Mouse (Mus musculus) liver, embryonic 14 days (tissue): Measurements from ENCODE around the gene Myrf. TPM values are rescaled to one million over a fixed set of nuclear protein-coding genes. Genes with fewer than 3 reads are reported as not detected.

ENCODE experiments used
- polyA plus RNA-seq: library from polyadenylated mRNA; depleted of rRNA; stranded (reverse); fragments of >200 nt; gene quantifications from 2 replicates; pipeline ENCODE4 v1.2.3, GENCODE M21; 2012; rRNA removed

The Myrf gene
- polyA plus RNA-seq = 4.8 and 5.8 TPM in 2 replicates

DNA sequence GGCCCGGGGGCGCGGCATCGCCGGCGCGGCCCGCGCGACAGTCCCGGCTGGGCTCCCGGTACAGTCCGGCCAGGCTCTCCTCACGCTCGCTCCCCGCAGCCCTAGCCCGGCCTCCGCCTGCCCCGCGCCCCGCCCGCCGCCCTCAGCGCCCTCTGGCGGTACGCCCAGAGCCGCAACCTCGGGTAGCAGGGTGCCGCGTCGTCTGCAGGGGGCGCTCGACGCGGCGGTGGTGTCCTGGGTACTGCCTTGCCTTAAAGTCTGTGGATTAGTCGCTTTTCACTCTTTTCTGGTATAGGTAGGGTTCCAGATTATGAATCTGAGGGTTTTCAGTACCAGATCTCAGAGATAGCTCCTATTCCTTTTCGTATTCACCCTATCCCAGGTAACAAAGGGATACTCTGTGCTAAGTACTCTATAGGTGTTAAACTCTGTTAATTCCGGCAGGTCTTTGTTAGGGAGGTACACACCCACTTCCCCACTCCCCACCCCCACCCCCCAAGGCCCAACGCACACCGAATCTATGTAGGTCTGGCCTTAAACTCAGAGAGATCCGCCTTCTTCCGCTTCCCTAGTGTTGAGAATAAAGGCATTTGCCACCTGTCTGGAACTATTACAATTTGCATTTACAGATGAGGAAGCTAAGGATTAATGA, at the start of gene Myrf:
Gene Myrf (minus strand): TSS at position 95 of the 652 bp plus-strand sequence.

DNA sequence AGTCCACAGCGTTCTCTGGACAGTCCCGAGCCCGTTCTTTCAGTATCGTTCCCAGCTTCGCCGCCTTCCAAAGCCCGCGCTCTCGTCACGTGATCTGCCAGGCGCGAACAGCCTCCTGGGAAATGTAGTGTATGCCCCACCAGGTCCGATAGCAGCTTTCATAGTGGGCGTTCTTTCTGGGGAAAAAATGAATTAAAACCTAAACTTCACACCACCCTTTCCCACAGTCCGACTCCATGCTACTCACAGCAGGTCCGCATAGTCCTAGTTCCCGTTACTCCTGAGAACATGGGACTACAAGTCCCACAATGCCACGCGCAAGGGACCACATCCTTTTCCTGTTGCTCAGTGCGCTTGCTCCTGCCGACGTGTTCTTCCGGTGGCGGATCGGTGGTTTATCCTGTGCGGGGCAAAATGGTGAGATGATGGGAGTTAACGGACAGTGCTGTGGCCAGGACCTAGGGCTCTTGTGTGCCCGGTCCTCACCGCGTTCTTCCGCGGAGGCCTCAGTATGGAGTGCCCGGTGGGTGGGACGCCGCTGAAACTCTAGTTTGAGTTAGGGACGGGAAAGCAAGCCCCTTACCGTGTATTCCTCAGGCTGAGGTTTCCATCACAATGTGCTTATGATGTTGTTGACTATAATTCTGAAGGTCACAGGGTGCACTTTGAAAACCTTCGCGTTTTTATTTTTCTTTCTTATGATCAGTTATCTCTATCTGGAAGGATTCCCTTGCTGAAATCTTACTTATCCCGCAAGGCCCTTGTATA, 36.5 kb downstream of the Myrf start, which contains the start of the genes Tmem258 and Fen1:
Gene Tmem258 (plus strand): TSS at position 167 of the 768 bp plus-strand sequence.
Gene Fen1 (minus strand): TSS at position 322 of the 768 bp plus-strand sequence.

DNA sequence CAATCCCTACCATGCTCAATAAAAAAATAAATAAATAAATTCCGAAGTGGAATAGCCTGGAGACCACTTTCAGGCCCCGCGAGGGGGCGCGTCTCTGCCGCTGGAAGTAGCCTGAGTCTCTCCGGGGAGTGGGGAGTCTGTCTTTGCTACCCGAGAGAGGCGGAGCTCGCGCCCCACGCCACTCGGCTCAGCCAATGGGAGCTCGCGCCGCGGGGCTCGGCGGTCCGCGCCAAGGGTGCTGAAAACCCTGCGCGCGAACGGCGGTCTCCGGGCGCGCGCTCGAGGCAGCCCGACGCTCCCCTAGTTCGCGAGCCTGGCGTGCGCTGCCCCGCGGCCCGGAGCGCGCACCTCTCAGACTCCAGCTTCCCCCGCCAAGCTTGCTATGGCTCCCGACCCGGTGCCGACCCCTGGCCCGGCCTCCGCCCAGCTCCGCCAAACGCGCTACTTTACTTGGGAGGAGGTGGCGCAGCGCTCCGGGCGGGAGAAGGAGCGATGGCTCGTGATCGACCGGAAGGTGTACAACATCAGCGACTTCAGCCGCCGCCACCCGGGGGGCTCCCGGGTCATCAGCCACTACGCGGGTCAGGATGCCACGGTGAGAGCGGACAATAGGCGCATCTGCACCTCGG, 57.8 kb downstream of the Myrf start, which contains the start of gene Fads1:
Gene Fads1 (plus strand): TSS at position 219 of the 629 bp plus-strand sequence.

Other genes starting within 250 kb of the Myrf start
- 0.02 and 0.05 TPM in 2 replicates for gene Best1, start 239.1 kb downstream of the Myrf start, polyA plus RNA-seq
- 99.0 and 121 TPM in 2 replicates for gene Rab3il1, start 239.1 kb downstream of the Myrf start, polyA plus RNA-seq
- gene Fads3, start 199.2 kb downstream of the Myrf start, polyA plus RNA-seq = 6.2 and 8.6 TPM in 2 replicates
- gene Fads2, start 139.0 kb downstream of the Myrf start, polyA plus RNA-seq = 37.6 and 41.0 TPM in 2 replicates
- gene Fads1, start 57.9 kb downstream of the Myrf start, polyA plus RNA-seq = 30.4 and 33.9 TPM in 2 replicates
- gene Tmem258, start 36.7 kb downstream of the Myrf start, polyA plus RNA-seq = 77.9 and 80.6 TPM in 2 replicates
- 70.1 and 84.8 TPM in 2 replicates for gene Fen1, start 36.6 kb downstream of the Myrf start, polyA plus RNA-seq
- 0.33 TPM in 2 replicates for gene Dagla, start 64.1 kb upstream of the Myrf start, polyA plus RNA-seq
- 0.22 and 0.27 TPM in 2 replicates for gene Syt7, start 148.3 kb upstream of the Myrf start, polyA plus RNA-seq
- 0.02 and 0.03 TPM in 2 replicates for gene Lrrc10b, start 216.7 kb upstream of the Myrf start, polyA plus RNA-seq
- 0.15 and 0.28 TPM in 2 replicates for gene Ppp1r32, start 242.2 kb upstream of the Myrf start, polyA plus RNA-seq